Mouse (Mus musculus) R1 (cell line): Measurements from ENCODE around the gene Gm44790.
A peak's percentile ranks its signal among the peaks of the same experiment; 100 is the strongest.

Source experiments
- DNase-seq: peaks from one replicate; pipeline ENCODE4 v3.0.0-alpha.2; 2018; ENCODE audit warnings: low read depth, low spot score

Gene Gm44790

GRCm38 (mm10) chr6:86404100-86404861 lies 22.2 kb upstream of the Gm44790 start, which contains the start of gene Tia1:
Tia1 (plus strand) TSS chr6:86404219.
- peak; percentile 98 for DNase-seq

- peak; percentile 59 for DNase-seq
Observed at GRCm38 (mm10) chr6:86404996-86405395, 21.5 kb upstream of the Gm44790 start.

- no peak for DNase-seq
Observed at GRCm38 (mm10) chr6:86406306-86406705, 20.2 kb upstream of the Gm44790 start.

DNA sequence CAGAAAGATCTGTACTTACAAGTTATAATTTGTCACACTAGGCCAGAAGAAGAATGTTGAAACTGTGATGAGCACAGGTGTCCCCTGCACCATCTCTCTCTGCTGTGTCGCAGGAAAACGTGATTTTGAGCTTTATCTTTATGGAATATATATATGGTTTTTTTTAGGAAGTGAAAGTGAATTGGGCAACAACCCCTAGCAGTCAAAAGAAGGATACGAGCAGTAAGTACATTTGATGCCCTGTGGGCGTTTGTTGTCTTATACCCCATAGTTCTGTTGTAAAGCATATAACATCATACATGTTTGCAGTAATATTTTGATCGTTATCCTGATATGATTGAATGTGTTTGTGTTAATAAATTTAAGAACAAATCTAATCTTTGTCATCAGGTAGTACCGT lies 7.7 kb upstream of the Gm44790 start:
- DNase-seq: no peak

GRCm38 (mm10) chr6:86419239-86419638 lies 7.2 kb upstream of the Gm44790 start:
- no peak for DNase-seq

GRCm38 (mm10) chr6:86420491-86420890 lies 6.0 kb upstream of the Gm44790 start:
- DNase-seq: peak; percentile 86

DNA sequence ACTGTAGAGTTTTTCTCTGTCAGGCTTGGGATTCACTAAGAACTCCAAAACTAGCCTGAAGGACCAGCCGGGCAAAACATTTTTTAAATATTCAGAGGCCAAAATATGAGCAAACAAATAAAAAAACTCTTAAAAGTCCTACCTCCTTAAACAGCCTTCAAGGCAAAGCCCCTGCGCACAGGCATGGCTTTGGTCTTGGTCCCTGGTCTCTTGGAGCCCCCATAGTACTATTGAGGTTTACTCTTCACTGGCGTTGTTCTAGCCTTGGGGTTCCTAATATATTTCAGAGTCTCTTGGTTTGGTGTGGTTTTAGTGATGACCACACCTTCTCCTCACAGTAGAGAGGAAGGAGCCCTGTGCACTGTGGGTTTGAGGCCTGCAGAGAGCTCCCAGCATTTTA lies 5.1 kb downstream of the Gm44790 start:
- no peak for DNase-seq

DNA sequence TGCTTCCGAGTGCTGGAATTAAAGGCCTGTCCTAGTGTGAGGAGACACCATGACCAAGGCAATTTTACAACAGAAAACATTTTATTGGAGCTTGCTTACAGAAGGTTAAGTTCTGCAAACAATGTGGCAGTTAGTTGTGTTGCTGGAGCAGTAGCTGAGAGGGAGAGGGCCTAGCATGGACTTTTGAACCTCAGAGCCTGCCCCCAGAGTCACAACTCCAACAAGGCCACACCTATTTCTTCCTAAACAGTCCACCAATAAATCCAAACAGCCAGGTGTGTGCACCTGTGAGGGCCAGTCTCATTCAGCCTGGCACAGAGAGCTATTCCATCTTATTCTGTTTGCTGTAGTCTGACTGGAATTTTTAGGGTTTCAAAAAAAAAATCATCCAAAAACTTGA lies 7.2 kb downstream of the Gm44790 start:
- no peak for DNase-seq

- DNase-seq: peak; percentile 89
Observed at GRCm38 (mm10) chr6:86437711-86438110, 11.3 kb downstream of the Gm44790 start.

GRCm38 (mm10) chr6:86438272-86439118 lies 12.0 kb downstream of the Gm44790 start, which contains the start of gene C87436:
C87436 (plus strand) TSS chr6:86438374.
- peak; percentile 97 for DNase-seq

DNA sequence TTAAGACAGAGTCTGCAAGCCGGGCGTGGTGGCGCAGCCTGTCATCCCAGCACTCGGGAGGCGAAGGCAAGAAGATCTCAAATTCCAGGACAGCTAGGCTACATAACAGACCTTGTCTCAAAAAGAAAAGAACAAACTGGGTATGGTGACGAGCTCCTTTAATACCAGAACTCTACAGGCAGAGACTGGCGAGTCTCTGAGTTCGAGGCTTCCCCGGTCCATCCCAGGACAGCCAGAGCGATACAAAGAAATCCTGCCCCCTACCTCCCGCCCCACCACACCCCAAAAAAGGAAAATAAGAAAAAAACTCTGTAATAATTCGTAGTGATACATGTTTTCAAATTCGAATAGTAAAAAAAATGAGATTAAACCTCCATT lies 12.7 kb downstream of the Gm44790 start:
- no peak for DNase-seq

DNA sequence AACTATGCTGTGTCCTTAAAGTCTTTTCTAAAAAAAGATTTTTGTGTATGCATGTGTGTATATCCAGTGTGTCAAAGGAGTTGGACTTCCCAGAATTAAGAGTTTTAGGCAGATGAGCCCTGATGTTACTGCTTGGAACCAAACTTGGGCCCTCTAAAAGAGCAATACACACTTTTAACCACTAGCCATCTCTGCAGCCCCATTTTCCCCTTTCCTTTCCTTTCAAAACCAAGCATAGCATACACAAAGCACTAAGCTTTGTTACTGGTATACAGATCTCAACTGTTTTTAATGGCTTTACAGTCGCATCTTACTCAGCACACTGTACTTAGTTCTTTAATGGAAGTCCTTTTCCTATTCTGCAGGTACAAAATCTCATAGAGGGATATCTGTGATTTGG lies 13.1 kb downstream of the Gm44790 start:
- no peak for DNase-seq

DNA sequence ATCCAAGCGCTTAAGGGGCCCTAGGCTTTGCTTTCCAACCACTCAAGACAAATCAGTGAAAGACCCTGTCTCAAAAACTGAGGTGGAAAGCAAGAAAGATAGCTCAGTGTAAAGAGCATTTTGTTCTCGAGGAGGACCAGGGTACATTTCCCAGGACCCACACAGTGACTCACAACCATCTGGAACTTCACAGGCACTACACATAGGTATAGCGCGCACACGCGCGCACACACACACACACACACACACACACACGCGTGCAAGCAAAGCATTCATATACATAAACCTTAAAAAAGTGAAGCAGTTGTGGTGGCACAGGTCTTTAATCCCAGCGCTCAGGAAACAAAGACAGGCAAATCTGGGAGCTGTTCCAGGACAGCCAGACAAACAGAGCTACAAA lies 15.1 kb downstream of the Gm44790 start:
- no peak for DNase-seq

DNA sequence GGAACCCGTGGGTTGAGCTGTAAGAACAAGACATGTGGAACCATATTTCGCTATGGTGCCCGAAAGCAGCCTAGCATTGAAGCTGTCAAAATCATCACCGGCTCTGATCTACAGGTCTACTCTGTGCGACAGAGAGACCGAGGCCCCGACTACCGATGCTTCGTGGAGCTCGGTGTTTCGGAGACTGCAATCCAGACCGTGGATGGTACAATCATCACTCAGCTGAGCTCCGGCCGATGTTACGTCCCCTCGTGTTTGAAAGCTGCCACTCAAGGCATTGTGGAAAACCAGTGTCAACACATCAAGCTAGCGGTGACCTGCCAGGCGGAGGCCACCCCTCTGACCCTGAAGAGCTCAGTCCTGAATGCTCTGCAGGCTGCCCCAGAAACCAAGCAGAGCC lies 19.1 kb downstream of the Gm44790 start:
- DNase-seq: no peak

DNA sequence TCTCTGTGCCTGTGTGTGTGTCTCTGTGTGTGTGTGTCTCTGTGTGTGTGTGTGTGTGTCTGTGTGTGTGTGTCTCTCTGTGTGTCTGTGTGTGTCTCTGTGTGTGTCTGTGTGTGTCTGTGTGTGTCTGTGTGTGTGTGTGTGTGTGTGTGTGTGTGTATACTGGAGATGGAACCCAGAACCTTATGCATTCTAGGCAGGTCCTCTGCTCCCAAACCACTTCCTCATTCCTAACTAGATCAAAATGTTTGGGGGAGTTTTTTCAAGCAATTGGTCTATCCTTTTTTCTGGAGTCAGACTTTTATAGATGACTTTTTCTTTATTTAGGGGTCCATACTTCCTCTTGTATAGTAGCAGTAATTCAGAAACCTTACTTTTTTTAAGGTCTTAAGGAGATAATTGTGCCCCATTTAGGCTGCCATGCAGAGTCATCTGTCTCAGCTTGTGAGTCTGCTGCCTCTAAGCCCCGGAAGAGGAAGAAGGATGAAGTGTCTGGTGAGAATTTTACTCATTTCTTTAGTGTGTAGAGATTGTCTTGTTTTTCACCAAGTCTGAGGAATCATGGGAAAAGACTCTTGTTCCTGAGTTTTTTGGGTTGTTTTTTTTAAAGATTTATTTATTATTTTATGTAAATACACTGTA lies 20.6 kb downstream of the Gm44790 start:
- no peak for DNase-seq

DNA sequence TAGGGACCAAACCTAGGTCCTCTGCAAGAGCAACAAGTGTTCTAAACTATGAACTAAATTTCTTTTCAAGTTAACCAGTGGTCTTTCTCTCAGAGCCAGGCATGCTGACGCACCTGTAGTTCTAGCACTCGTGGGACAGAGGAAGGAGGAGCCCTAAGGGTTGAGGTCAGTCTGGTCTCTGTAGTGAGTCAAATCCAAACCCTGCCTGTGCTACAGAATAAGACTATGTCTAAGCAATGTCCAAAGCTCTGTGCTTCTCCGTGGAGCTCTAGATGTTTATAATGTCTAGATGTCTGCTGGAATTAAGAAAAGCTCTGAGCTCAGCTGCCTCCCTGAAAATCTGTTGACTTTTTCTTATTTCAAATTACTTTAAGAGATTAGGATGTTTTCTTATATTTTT lies 30.3 kb downstream of the Gm44790 start:
- no peak for DNase-seq

GRCm38 (mm10) chr6:86463079-86463478 lies 36.6 kb downstream of the Gm44790 start:
- DNase-seq: no peak

GRCm38 (mm10) chr6:86471317-86471716 lies 44.9 kb downstream of the Gm44790 start:
- DNase-seq: no peak

GRCm38 (mm10) chr6:86471760-86472099 lies 45.3 kb downstream of the Gm44790 start:
- no peak for DNase-seq

- peak; percentile 99 for DNase-seq
Observed at GRCm38 (mm10) chr6:86472100-86472955, 45.9 kb downstream of the Gm44790 start.

- DNase-seq: peak; percentile 35
Observed at GRCm38 (mm10) chr6:86473077-86473476, 46.6 kb downstream of the Gm44790 start.
